Mouse (Mus musculus) small intestine, adult 2 months (tissue): ENCODE measurements around the gene Atp13a2.

Source experiments
- CTCF ChIP-seq: fragments of 200-500 bp; IDR thresholded peaks from 2 replicates; pipeline ENCODE4 v1.5.1; 2012; ENCODE audit warnings: low read depth, mild to moderate bottlenecking, control low read depth, inconsistent platforms, low read length, moderate library complexity, mixed read lengths; ENCODE audit not compliant: insufficient replicate concordance, insufficient read length; ENCODE audit errors: extremely low read depth
- POLR2A ChIP-seq: fragments of 200-500 bp; IDR thresholded peaks from 2 replicates; pipeline ENCODE4 v1.6.1; 2012; ENCODE audit warnings: low read depth, mild to moderate bottlenecking, control low read depth, inconsistent platforms, low read length, moderate library complexity

- TF ChIP-seq POLR2A (peak; percentile 35), CTCF (no peak)
These were observed 25.7 kb upstream of the Atp13a2 start, which contains the start of gene Sdhb for GRCm38 (mm10) chr4:140960781-140961466.
